Mouse (Mus musculus): ENCODE measurements around the gene Spdye4a. TPM values are rescaled to one million over a fixed set of nuclear protein-coding genes. Genes with fewer than 3 reads are reported as not detected.

Spdye4a gene
- polyA plus RNA-seq (2015; fragmentation: Nextera tagmentation; extraction: Ambion mirVana): not detected in 2 replicates

GRCm38 (mm10) chr5:143226790-143227189 lies at the start of gene Spdye4a:
TSS of gene Spdye4a (minus strand) at chr5:143226890.
- H3K4me2 ChIP-seq: no peak within 1 kb of the TSS
- no peaks in the 10 kb centered on the region for H3K4me1 ChIP-seq
- no peak for ATAC-seq (ENCODE audit: insufficient number of reproducible peaks, low FRiP score, low TSS enrichment, low read depth)
- H3K27ac ChIP-seq: no peak within 1 kb of the TSS
- no peak within 1 kb of the TSS for H3K9ac ChIP-seq
- H3K9me3 ChIP-seq: no peaks in the 10 kb centered on the region
- no peaks in the 10 kb centered on the region for H3K27me3 ChIP-seq
- no peak within 1 kb of the TSS for H3K4me3 ChIP-seq
- WGBS: 80% methylated on average over 3 of the region's 3 CpGs
- H3K36me3 ChIP-seq: no peaks in the 10 kb centered on the region

DNA sequence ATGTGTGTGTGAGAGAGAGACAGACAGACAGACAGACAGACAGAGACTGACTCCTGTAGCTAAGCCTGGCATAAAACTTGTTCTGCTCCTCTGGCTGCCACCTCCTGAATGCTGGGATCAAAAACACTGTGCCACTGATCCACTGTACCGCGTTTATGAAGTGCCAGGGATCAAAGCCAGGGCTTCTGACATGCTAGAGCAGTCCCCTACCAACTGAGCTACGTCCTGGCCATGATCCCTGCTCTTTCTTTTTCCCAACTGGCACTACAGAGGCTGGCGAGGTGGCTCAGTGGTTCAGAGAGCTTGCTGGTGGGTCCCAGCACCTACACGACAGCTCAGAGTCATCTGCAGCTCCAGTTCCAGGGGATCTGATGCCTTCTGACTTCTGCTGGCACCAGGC lies 49.1 kb upstream of the Spdye4a start:
- 51% methylated on average over 5 of the region's 5 CpGs for WGBS
- Histone ChIP-seq H3K4me2 (no peak overlapping the region), H3K27ac (no peak overlapping the region), H3K9me3 (no peaks in the 10 kb centered on the region), H3K9ac (0 out of 2 replicates have a peak overlapping the region, but pooled peaks have one; percentile 10), H3K4me1 (peaks cover 7% of the 10 kb centered on the region), H3K27me3 (peaks cover 26% of the 10 kb centered on the region), H3K36me3 (no peaks in the 10 kb centered on the region), H3K4me3 (no peak overlapping the region)
- no peak for ATAC-seq (ENCODE audit: insufficient number of reproducible peaks, low FRiP score, low TSS enrichment, low read depth)

- ATAC-seq (ENCODE audit: insufficient number of reproducible peaks, low FRiP score, low TSS enrichment, low read depth): no peak
- Histone ChIP-seq H3K4me3 (no peak overlapping the region), H3K27me3 (0 out of 2 replicates have a peak, but pooled peaks cover 12% of the 10 kb centered on the region), H3K36me3 (no peaks in the 10 kb centered on the region), H3K27ac (no peak overlapping the region), H3K9ac (no peak overlapping the region), H3K4me2 (no peak overlapping the region), H3K4me1 (peaks cover 26% of the 10 kb centered on the region), H3K9me3 (no peaks in the 10 kb centered on the region)
- 83% methylated on average over 16 of the region's 16 CpGs for WGBS
Measured at GRCm38 (mm10) chr5:143272540-143273330, 46.0 kb upstream of the Spdye4a start.

GRCm38 (mm10) chr5:143272108-143272507 lies 45.4 kb upstream of the Spdye4a start:
- Histone ChIP-seq H3K9me3 (no peaks in the 10 kb centered on the region), H3K4me3 (no peak overlapping the region), H3K4me1 (peaks cover 26% of the 10 kb centered on the region), H3K27me3 (0 out of 2 replicates have a peak, but pooled peaks cover 8% of the 10 kb centered on the region), H3K36me3 (no peaks in the 10 kb centered on the region), H3K9ac (no peak overlapping the region), H3K4me2 (no peak overlapping the region), H3K27ac (no peak overlapping the region)
- no peak for ATAC-seq (ENCODE audit: insufficient number of reproducible peaks, low FRiP score, low TSS enrichment, low read depth)
- WGBS: 61% methylated on average over 3 of the region's 3 CpGs

GRCm38 (mm10) chr5:143271642-143272041 lies 45.0 kb upstream of the Spdye4a start:
- Histone ChIP-seq H3K4me1 (peaks cover 26% of the 10 kb centered on the region), H3K36me3 (no peaks in the 10 kb centered on the region), H3K9me3 (no peaks in the 10 kb centered on the region), H3K9ac (no peak overlapping the region), H3K27ac (no peak overlapping the region), H3K27me3 (0 out of 2 replicates have a peak, but pooled peaks cover 8% of the 10 kb centered on the region), H3K4me2 (no peak overlapping the region), H3K4me3 (no peak overlapping the region)
- no peak for ATAC-seq (ENCODE audit: insufficient number of reproducible peaks, low FRiP score, low TSS enrichment, low read depth)
- WGBS: 82% methylated on average over 6 of the region's 6 CpGs

GRCm38 (mm10) chr5:143270151-143270519 lies 43.4 kb upstream of the Spdye4a start:
- Histone ChIP-seq H3K9ac (peak overlapping the region; percentile 77), H3K36me3 (no peaks in the 10 kb centered on the region), H3K4me1 (peaks cover 26% of the 10 kb centered on the region), H3K4me3 (peak overlapping the region; percentile 62), H3K9me3 (no peaks in the 10 kb centered on the region), H3K27me3 (no peaks in the 10 kb centered on the region), H3K4me2 (peak overlapping the region; percentile 89), H3K27ac (no peak overlapping the region; the same call in 1 of the 2 replicates)
- 4% methylated on average over 12 of the region's 12 CpGs for WGBS
- ATAC-seq (ENCODE audit: insufficient number of reproducible peaks, low FRiP score, low TSS enrichment, low read depth): no peak

GRCm38 (mm10) chr5:143269363-143270150 lies 42.9 kb upstream of the Spdye4a start, which contains the start of gene Zfp316:
TSS of gene Zfp316 (minus strand) at chr5:143270022.
- Histone ChIP-seq H3K9ac (peak within 1 kb of the TSS; percentile 77), H3K4me2 (peak within 1 kb of the TSS; percentile 89), H3K27me3 (no peaks in the 10 kb centered on the region), H3K27ac (peak within 1 kb of the TSS; percentile 38), H3K4me1 (peaks cover 26% of the 10 kb centered on the region), H3K4me3 (peak within 1 kb of the TSS; percentile 62), H3K36me3 (0 out of 2 replicates have a peak, but pooled peaks cover 2% of the 10 kb centered on the region), H3K9me3 (no peaks in the 10 kb centered on the region)
- ATAC-seq (ENCODE audit: insufficient number of reproducible peaks, low FRiP score, low TSS enrichment, low read depth): peak; percentile 68; the same call in 1 of the 2 replicates
- WGBS: under 1% methylated on average over 66 of the region's 79 CpGs

- Histone ChIP-seq H3K9ac (peak overlapping the region; percentile 77), H3K27me3 (no peaks in the 10 kb centered on the region), H3K36me3 (peaks cover 8% of the 10 kb centered on the region), H3K4me2 (peak overlapping the region; percentile 89), H3K4me1 (peaks cover 26% of the 10 kb centered on the region), H3K4me3 (peak overlapping the region; percentile 62), H3K27ac (peak overlapping the region; percentile 38; the same call in 1 of the 2 replicates), H3K9me3 (no peaks in the 10 kb centered on the region)
- ATAC-seq (ENCODE audit: insufficient number of reproducible peaks, low FRiP score, low TSS enrichment, low read depth): no peak
- 29% methylated on average over 8 of the region's 8 CpGs for WGBS
Measured at GRCm38 (mm10) chr5:143268985-143269362, 42.3 kb upstream of the Spdye4a start.

DNA sequence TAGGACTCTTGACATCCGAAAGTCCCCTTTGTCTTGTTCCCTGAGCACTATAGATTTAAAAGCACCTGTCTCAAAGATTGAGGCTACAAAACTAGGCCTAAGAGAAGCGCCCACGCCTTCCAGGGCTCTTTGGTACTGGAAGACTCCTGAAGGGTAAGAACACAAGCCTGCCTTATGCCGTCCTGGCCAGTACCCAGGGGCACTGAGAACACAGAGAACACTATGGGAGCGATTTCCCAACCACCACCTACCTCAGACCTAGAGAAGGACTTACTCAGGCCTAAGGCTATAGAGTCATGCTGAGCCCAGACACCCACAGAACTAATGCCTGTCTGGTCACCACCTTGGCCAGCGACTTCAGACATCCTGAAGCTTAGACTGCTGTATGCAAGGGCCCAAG lies 40.1 kb upstream of the Spdye4a start:
- no peak for ATAC-seq (ENCODE audit: insufficient number of reproducible peaks, low FRiP score, low TSS enrichment, low read depth)
- H3K4me1 ChIP-seq: peaks cover 26% of the 10 kb centered on the region
- no peaks in the 10 kb centered on the region for H3K27me3 ChIP-seq
- H3K27ac ChIP-seq: no peak overlapping the region
- no peak overlapping the region for H3K4me3 ChIP-seq
- no peak overlapping the region for H3K4me2 ChIP-seq
- 87% methylated on average over 6 of the region's 6 CpGs for WGBS
- H3K9ac ChIP-seq: no peak overlapping the region
- H3K36me3 ChIP-seq: peaks cover 30% of the 10 kb centered on the region
- no peaks in the 10 kb centered on the region for H3K9me3 ChIP-seq

GRCm38 (mm10) chr5:143265409-143265808 lies 38.7 kb upstream of the Spdye4a start:
- Histone ChIP-seq H3K4me3 (no peak overlapping the region), H3K4me1 (peaks cover 16% of the 10 kb centered on the region), H3K9me3 (no peaks in the 10 kb centered on the region), H3K4me2 (no peak overlapping the region), H3K27me3 (no peaks in the 10 kb centered on the region), H3K27ac (no peak overlapping the region), H3K9ac (no peak overlapping the region), H3K36me3 (peaks cover 42% of the 10 kb centered on the region)
- ATAC-seq (ENCODE audit: insufficient number of reproducible peaks, low FRiP score, low TSS enrichment, low read depth): no peak
- WGBS: 61% methylated on average over 1 of the region's 1 CpGs

- Histone ChIP-seq H3K4me1 (peaks cover 12% of the 10 kb centered on the region), H3K36me3 (peaks cover 49% of the 10 kb centered on the region), H3K9ac (no peak overlapping the region), H3K4me2 (no peak overlapping the region), H3K4me3 (no peak overlapping the region), H3K27me3 (no peaks in the 10 kb centered on the region), H3K27ac (no peak overlapping the region), H3K9me3 (no peaks in the 10 kb centered on the region)
- 92% methylated on average over 10 of the region's 10 CpGs for WGBS
- no peak for ATAC-seq (ENCODE audit: insufficient number of reproducible peaks, low FRiP score, low TSS enrichment, low read depth)
Measured at GRCm38 (mm10) chr5:143264689-143265088, 38.0 kb upstream of the Spdye4a start.

GRCm38 (mm10) chr5:143261636-143262035 lies 34.9 kb upstream of the Spdye4a start:
- Histone ChIP-seq H3K9ac (no peak overlapping the region), H3K4me3 (no peak overlapping the region), H3K36me3 (peaks cover 57% of the 10 kb centered on the region), H3K4me1 (no peaks in the 10 kb centered on the region), H3K27ac (no peak overlapping the region), H3K27me3 (peaks cover 19% of the 10 kb centered on the region), H3K9me3 (no peaks in the 10 kb centered on the region), H3K4me2 (no peak overlapping the region)
- no peak for ATAC-seq (ENCODE audit: insufficient number of reproducible peaks, low FRiP score, low TSS enrichment, low read depth)
- 90% methylated on average over 8 of the region's 8 CpGs for WGBS

All from limb, embryonic 15.5 days (tissue).